Mouse (Mus musculus) retina, postnatal 1 day (tissue): ENCODE measurements at regions not wholly inside any gene's neighbourhood (a gene's known extent, or its start where the extent isn't known, plus 50 kb on each side); places are given as distances from the start of the nearest gene placed in this dataset.
A peak's percentile ranks its signal among the peaks of the same experiment; 100 is the strongest.

Experiments
- DNase-seq: peaks from one replicate; pipeline ENCODE4 v3.0.0-alpha.2; 2012

DNA sequence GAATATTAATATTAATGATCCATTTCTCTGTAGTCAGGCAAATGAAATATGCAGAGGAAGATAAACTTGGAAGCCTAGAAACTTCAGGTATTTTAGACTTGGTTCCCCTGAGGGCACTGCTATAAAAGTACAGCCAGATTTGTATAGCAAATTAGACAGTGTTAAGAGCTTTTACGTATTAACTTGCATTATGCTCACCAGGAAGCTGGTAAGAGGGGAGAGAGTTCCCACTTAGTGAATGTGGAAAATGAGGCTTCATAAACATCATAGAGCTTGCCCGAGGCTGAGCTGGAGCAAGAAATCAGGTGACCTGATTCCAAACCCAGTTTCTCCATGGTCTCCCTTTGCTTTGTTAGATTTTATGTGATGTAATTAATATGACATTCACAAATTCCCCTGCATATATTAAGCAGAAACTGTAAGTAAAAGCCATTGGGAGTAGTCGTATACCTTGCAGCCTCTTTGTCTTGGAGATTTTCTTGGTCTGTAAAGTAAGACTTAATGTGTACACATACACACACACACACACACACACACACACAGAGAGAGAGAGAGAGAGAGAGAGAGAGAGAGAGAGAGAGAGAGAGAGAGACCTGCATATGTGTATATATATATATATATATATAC is 718.9 kb upstream of the Isx start:
- DNase-seq = peak; percentile 24

DNA sequence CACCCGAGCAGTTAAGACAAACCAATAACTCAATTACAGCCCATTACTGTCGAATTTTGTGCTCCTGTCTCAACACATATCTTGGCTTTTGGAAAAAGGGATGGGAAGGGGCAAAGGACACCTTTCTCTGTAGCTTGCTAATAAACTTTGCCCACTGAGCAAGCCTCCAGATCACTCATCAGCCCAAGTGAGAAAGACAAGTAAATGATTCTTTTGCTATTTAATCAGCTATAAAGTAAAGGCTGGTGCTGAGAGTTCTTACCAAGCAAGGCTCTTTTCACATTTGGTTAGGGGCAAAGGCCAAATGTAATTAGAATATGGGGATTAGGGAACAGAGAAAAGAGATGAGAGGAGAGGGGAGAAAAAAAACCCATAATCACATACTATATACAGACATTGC is 703.4 kb upstream of the Isx start:
- no peak for DNase-seq

- no peak for DNase-seq
Measured at GRCm38 (mm10) chr8:74170702-74171101, 702.3 kb upstream of the Isx start.

DNA sequence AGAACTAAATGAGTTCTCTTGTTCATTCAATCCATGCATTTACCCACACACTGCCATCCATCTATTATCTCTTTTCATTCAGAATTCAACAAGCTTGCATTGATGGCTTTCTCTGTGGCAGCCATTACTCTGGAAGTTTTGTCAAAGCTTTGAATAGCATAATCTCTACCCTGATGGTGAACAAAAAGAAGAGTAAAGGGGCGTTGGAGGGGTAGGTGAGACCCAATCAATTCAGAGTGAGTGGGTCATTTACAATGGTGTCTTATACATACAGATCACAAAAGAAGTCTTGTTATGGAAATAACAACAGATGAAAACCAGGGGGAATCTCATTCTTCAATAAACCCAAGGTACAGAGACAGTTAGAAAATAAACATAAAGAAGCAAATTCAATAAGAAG is 701.9 kb upstream of the Isx start:
- DNase-seq = no peak

GRCm38 (mm10) chr8:74204601-74205000 is 668.4 kb upstream of the Isx start:
- DNase-seq = no peak

DNA sequence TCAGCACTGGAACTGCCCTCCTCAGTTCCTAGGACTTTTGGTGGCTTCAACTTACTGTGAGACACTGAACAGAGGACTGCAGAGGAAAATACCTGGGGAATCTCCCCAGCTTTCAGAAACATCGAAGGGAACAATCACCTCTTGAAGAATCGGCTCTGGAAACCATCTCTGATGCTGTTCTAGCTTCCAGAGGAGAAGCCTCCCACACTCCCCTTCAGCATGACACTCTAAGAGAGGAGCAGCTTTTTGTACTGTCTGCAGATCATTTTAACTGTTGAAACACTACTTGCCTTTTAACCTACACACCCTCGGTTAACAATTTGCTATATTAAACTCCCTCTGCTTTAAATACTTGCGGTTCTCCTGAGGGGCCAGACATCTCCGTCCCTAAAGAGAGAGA is 664.7 kb upstream of the Isx start:
- DNase-seq = no peak

- no peak for DNase-seq
Measured at GRCm38 (mm10) chr8:74216776-74217175, 656.2 kb upstream of the Isx start.
